Mouse (Mus musculus) megakaryocyte, embryonic 14.5 days (primary cell): ENCODE measurements around the gene Ndufa12.

Experiments
- FLI1 ChIP-seq: IDR thresholded peaks from 2 replicates; pipeline ENCODE4 v1.6.1; 2012; ENCODE audit warnings: low read length, inconsistent platforms, mixed read lengths
- GATA1 ChIP-seq: IDR thresholded peaks from 3 replicates; pipeline ENCODE4 v1.6.1; 2012; ENCODE audit warnings: mixed read lengths, low read length, inconsistent platforms, borderline replicate concordance

- TF ChIP-seq FLI1, result no peak
- TF ChIP-seq GATA1, result no peak
Measured at GRCm38 (mm10) chr10:94262646-94263045, 64.1 kb downstream of the Ndufa12 start.
